Mouse (Mus musculus) midbrain, embryonic 16.5 days (tissue): ENCODE data around the gene Emilin3. TPM values are rescaled to one million over a fixed set of nuclear protein-coding genes. Genes with fewer than 3 reads are reported as not detected.
A peak's percentile ranks its signal among the peaks of the same experiment; 100 is the strongest.
"Not testable (repeated sequence)": the region's sequence is repeated elsewhere in the genome, so short reads cannot be mapped to it uniquely, and the experiment has no call there.

Experiments
- ATAC-seq: fragments of 200-750 bp; cut with Nextera tagmentation; 2 replicates; pipeline ENCODE4 v1.8.0; 2017; ENCODE audit warnings: moderate TSS enrichment
- H3K27ac ChIP-seq: fragments of 300-500 bp; sonication (generic); 2 replicates; pipeline ENCODE4 v1.5.1; 2014; ENCODE audit warnings: mild to moderate bottlenecking, low read length, mixed read lengths
- H3K27me3 ChIP-seq: fragments of 300-500 bp; sonication (generic); 2 replicates; pipeline ENCODE4 v1.6.1; 2014; ENCODE audit warnings: low read depth, low read length, mixed read lengths; ENCODE audit not compliant: control insufficient read depth, insufficient read depth
- H3K36me3 ChIP-seq: fragments of 300-500 bp; sonication (generic); 2 replicates; pipeline ENCODE4 v1.6.1; 2014; ENCODE audit warnings: mild to moderate bottlenecking, low read length, moderate library complexity, mixed read lengths; ENCODE audit not compliant: control insufficient read depth, insufficient read depth
- H3K4me1 ChIP-seq: fragments of 300-500 bp; sonication (generic); 2 replicates; pipeline ENCODE4 v1.6.1; 2014; ENCODE audit warnings: mild to moderate bottlenecking, low read length, mixed read lengths; ENCODE audit not compliant: control insufficient read depth, insufficient read depth
- H3K4me2 ChIP-seq: fragments of 300-500 bp; sonication (generic); 2 replicates; pipeline ENCODE4 v1.6.1; 2014; ENCODE audit warnings: mild to moderate bottlenecking, low read length, mixed read lengths
- H3K4me3 ChIP-seq: fragments of 300-500 bp; sonication (generic); 2 replicates; pipeline ENCODE4 v1.5.1; 2014; ENCODE audit warnings: low read depth, mild to moderate bottlenecking, low read length, moderate library complexity, mixed read lengths
- H3K9ac ChIP-seq: fragments of 300-500 bp; sonication (generic); 2 replicates; pipeline ENCODE4 v1.6.1; 2014; ENCODE audit warnings: low read depth, low read length, mixed read lengths
- H3K9me3 ChIP-seq: fragments of 300-500 bp; sonication (generic); replicated peaks from 2 replicates; pipeline ENCODE4 v1.6.1; 2014; ENCODE audit warnings: mild to moderate bottlenecking, low read length, mixed read lengths; ENCODE audit not compliant: control insufficient read depth, poor library complexity, severe bottlenecking
- WGBS: fragments of 180-500 bp; shearing (Covaris S2); extraction: QIAGEN DNeasy Blood & Tissue Kit; methylation state at CpG from one replicate; pipeline ENCODE4 v1.1.7; 2014; 5-methylcytosine and 5-hydroxymethylcytosine counted together
- polyA plus RNA-seq: library from polyadenylated mRNA; unstranded; fragments of >200 nt; fragmentation: Nextera tagmentation; extraction: Ambion mirVana; gene quantifications from 2 replicates; pipeline ENCODE4 v1.2.1, GENCODE M21; 2015

Gene Emilin3
- polyA plus RNA-seq = 0.58 and 0.65 TPM in 2 replicates

GRCm38 (mm10) chr2:160912231-160912671, at the start of gene Emilin3:
Emilin3 (minus strand) TSS chr2:160912328.
- Histone ChIP-seq H3K27me3 (peaks cover 36% of the 10 kb centered on the region), H3K27ac (no peak within 1 kb of the TSS), H3K4me1 (peaks cover 11% of the 10 kb centered on the region), H3K4me2 (peak within 1 kb of the TSS; percentile 86), H3K9me3 (no peaks in the 10 kb centered on the region), H3K36me3 (no peaks in the 10 kb centered on the region), H3K4me3 (peak within 1 kb of the TSS; percentile 45), H3K9ac (peak within 1 kb of the TSS; percentile 55)
- 1% methylated on average over 31 of the region's 46 CpGs for WGBS
- ATAC-seq = 0 out of 2 replicates have a peak, but pooled peaks have one; percentile 10

GRCm38 (mm10) chr2:160960956-160961646, 49.0 kb upstream of the Emilin3 start:
- peaks cover 41% of the 10 kb centered on the region for H3K36me3 ChIP-seq
- 95% methylated on average over 6 of the region's 6 CpGs for WGBS

GRCm38 (mm10) chr2:160959901-160960300, 47.8 kb upstream of the Emilin3 start:
- H3K9me3 ChIP-seq = no peaks in the 10 kb centered on the region
- H3K4me1 ChIP-seq = no peaks in the 10 kb centered on the region
- H3K27ac ChIP-seq = no peak overlapping the region
- no peak overlapping the region for H3K4me2 ChIP-seq
- H3K9ac ChIP-seq = no peak overlapping the region
- no peak overlapping the region for H3K4me3 ChIP-seq
- H3K36me3 ChIP-seq = peaks cover 32% of the 10 kb centered on the region
- WGBS = 95% methylated on average over 5 of the region's 5 CpGs
- ATAC-seq = no peak
- no peaks in the 10 kb centered on the region for H3K27me3 ChIP-seq

More at GRCm38 (mm10) chr2:160960956-160961646, 49.0 kb upstream of the Emilin3 start:
- H3K27ac ChIP-seq = no peak overlapping the region
- H3K4me1 ChIP-seq = no peaks in the 10 kb centered on the region
- H3K4me3 ChIP-seq = no peak overlapping the region
- no peaks in the 10 kb centered on the region for H3K9me3 ChIP-seq
- H3K9ac ChIP-seq = no peak overlapping the region
- H3K4me2 ChIP-seq = no peak overlapping the region
- H3K27me3 ChIP-seq = no peaks in the 10 kb centered on the region
- no peak for ATAC-seq

- ATAC-seq = no peak
- Histone ChIP-seq H3K4me1 (no peaks in the 10 kb centered on the region), H3K27ac (no peak overlapping the region), H3K9ac (no peak overlapping the region), H3K9me3 (no peaks in the 10 kb centered on the region), H3K27me3 (no peaks in the 10 kb centered on the region), H3K4me3 (no peak overlapping the region), H3K36me3 (peaks cover 34% of the 10 kb centered on the region), H3K4me2 (no peak overlapping the region)
- 91% methylated on average over 5 of the region's 5 CpGs for WGBS
These were observed 46.6 kb upstream of the Emilin3 start for GRCm38 (mm10) chr2:160958737-160959136.

- not testable (repeated sequence) for ATAC-seq, H3K27me3 ChIP-seq, H3K4me3 ChIP-seq, H3K4me2 ChIP-seq, H3K9me3 ChIP-seq, H3K9ac ChIP-seq, H3K4me1 ChIP-seq, H3K27ac ChIP-seq
- peaks cover 28% of the 10 kb centered on the region for H3K36me3 ChIP-seq
These were observed 45.7 kb upstream of the Emilin3 start for GRCm38 (mm10) chr2:160957801-160958200.

GRCm38 (mm10) chr2:160957307-160957706, 45.2 kb upstream of the Emilin3 start:
- peaks cover 31% of the 10 kb centered on the region for H3K36me3 ChIP-seq
- not testable (repeated sequence) for ATAC-seq, H3K9me3 ChIP-seq, H3K9ac ChIP-seq, H3K27ac ChIP-seq, H3K27me3 ChIP-seq, H3K4me3 ChIP-seq, H3K4me2 ChIP-seq, H3K4me1 ChIP-seq

- H3K4me3 ChIP-seq = no peak overlapping the region
- peaks cover 19% of the 10 kb centered on the region for H3K36me3 ChIP-seq
- no peaks in the 10 kb centered on the region for H3K4me1 ChIP-seq
- no peak overlapping the region for H3K9ac ChIP-seq
- ATAC-seq = no peak
- no peak overlapping the region for H3K27ac ChIP-seq
- no peak overlapping the region for H3K4me2 ChIP-seq
- 71% methylated on average over 7 of the region's 7 CpGs for WGBS
- H3K27me3 ChIP-seq = no peaks in the 10 kb centered on the region
- no peaks in the 10 kb centered on the region for H3K9me3 ChIP-seq
These were observed 43.2 kb upstream of the Emilin3 start for GRCm38 (mm10) chr2:160955331-160955730.

GRCm38 (mm10) chr2:160954541-160954940, 42.4 kb upstream of the Emilin3 start:
- peaks cover 21% of the 10 kb centered on the region for H3K36me3 ChIP-seq
- 96% methylated on average over 3 of the region's 3 CpGs for WGBS

GRCm38 (mm10) chr2:160953131-160953873, 41.2 kb upstream of the Emilin3 start:
- WGBS = 82% methylated on average over 7 of the region's 7 CpGs
- Histone ChIP-seq H3K27me3 (no peaks in the 10 kb centered on the region), H3K27ac (no peak overlapping the region), H3K9ac (no peak overlapping the region), H3K4me2 (no peak overlapping the region), H3K36me3 (peaks cover 23% of the 10 kb centered on the region), H3K4me1 (no peaks in the 10 kb centered on the region), H3K4me3 (no peak overlapping the region), H3K9me3 (no peaks in the 10 kb centered on the region)
- 0 out of 2 replicates have a peak, but pooled peaks have one; percentile 28 for ATAC-seq

More at GRCm38 (mm10) chr2:160954541-160954940, 42.4 kb upstream of the Emilin3 start:
- no peaks in the 10 kb centered on the region for H3K4me1 ChIP-seq
- no peak overlapping the region for H3K9ac ChIP-seq
- H3K9me3 ChIP-seq = no peaks in the 10 kb centered on the region
- no peak overlapping the region for H3K4me2 ChIP-seq
- H3K4me3 ChIP-seq = no peak overlapping the region
- no peak overlapping the region for H3K27ac ChIP-seq
- no peak for ATAC-seq
- no peaks in the 10 kb centered on the region for H3K27me3 ChIP-seq
